Mouse (Mus musculus) yolk sac, embryonic 10.5 days (tissue): ENCODE measurements at regions not wholly inside any gene's neighbourhood (a gene's known extent, or its start where the extent isn't known, plus 50 kb on each side); places are given as distances from the start of the nearest gene placed in this dataset.
"Not testable (repeated sequence)": the region's sequence is repeated elsewhere in the genome, so short reads cannot be mapped to it uniquely, and the experiment has no call there.

ENCODE experiments used
- DNase-seq: peaks from one replicate; pipeline ENCODE4 v3.0.0-alpha.2; 2017; ENCODE audit warnings: low spot score

DNA sequence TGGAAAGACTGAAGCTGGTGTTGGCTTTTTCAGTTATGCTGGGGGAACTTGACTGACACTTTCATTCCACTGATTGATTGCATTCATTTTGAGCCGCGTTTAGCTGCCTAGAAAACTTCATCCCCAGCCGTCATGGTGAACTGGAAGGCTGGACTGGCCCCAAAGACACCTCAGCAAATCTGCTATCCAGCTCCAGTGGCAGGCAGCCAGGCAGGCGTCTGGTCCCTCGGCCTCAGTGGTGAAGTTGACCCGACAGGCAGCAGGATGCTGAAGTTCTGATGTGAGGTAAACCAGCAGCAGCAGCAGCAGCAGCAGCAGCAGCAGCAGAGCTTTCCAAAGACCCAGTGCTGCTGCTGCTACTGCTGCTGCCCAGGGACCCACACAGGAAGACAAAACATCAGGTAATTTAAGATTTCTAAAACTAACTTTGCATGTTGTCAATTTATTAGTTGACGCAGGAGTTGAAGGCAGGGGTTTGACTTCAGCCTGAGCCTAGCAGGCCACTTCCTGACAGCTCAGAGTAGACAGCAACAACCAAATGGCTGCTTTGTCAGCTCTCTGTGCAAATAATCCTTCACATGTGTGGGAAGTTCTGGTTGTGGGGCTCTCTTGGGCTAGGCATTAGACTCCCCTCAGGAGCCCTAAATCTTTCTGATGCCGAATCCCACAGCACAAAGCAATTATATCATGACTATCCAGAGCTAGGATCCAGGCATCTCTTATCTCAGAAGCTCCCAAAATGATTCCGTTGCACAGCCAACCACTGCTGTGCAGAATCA, 200.4 kb upstream of the Nhs start:
- no peak for DNase-seq

DNA sequence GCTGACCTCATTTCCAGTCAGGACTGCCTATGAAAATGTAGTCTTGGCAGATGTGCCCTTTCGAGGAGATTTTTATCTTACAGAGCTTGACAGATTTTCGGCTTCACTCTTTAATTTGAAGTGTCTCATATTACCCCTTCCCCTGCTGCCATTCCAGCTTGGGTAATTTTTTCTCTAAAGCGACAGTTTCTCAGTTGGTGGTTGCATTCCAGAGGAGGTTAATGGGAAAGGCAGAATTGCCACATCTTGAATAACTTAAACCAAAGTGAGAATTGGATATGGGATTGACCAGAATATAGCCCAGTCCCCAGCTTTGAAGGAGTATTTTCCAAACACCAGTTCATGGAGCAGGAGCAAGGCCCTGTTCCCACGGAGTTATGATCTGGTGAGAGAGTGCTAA, 188.8 kb upstream of the Nhs start:
- DNase-seq: no peak

GRCm38 (mm10) chrX:162347886-162348285, 188.4 kb upstream of the Nhs start:
- DNase-seq: no peak

GRCm38 (mm10) chrX:162345497-162346143, 186.1 kb upstream of the Nhs start:
- DNase-seq: no peak

GRCm38 (mm10) chrX:162332121-162332520, 172.6 kb upstream of the Nhs start:
- no peak for DNase-seq

DNA sequence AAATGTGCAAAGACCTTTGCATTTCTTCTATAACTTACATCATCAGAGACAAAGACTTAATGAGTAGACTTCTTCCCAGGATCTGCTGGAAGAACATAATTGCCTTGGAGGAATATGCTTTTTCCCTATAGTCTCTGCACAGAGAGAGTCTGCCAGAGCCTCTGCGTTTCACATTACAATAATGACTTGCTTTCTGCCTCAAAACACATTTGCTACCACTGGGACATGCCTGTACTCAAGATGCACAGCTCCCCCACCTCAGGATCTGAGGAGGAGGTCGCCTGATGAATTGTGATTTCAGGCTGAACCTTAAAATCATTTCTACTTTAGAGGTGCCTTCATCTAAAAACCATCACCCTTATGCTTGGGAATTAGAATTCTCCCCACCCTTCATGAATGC, 148.1 kb upstream of the Nhs start:
- no peak for DNase-seq

- no peak for DNase-seq
These were observed 144.6 kb upstream of the Nhs start for GRCm38 (mm10) chrX:162304145-162304544.

GRCm38 (mm10) chrX:162302788-162303187, 143.3 kb upstream of the Nhs start:
- no peak for DNase-seq

- no peak for DNase-seq
These were observed 131.7 kb upstream of the Nhs start for GRCm38 (mm10) chrX:162291234-162291633.

GRCm38 (mm10) chrX:162286155-162286554, 126.6 kb upstream of the Nhs start:
- DNase-seq: not testable (repeated sequence)

DNA sequence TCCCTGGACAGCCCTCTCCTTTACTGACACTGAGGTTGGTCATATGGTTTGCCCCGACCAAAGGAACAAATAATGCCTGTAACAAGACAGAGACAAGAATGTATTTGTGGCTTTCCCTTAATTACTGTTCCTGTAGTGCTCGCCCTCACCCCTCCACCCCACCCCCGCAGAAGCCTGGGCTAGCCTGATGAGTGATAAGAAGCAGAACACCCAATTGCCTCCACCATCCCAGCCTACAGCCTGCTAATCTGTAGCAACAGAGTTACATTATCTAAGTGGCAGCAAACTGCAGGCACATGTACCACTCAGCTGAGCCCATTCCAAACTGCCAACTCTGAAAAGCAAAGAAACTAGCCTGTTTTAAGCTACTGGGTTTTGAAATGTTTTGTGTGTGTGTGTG, 124.7 kb upstream of the Nhs start:
- DNase-seq: no peak

GRCm38 (mm10) chrX:162282690-162283089, 123.2 kb upstream of the Nhs start:
- no peak for DNase-seq

DNA sequence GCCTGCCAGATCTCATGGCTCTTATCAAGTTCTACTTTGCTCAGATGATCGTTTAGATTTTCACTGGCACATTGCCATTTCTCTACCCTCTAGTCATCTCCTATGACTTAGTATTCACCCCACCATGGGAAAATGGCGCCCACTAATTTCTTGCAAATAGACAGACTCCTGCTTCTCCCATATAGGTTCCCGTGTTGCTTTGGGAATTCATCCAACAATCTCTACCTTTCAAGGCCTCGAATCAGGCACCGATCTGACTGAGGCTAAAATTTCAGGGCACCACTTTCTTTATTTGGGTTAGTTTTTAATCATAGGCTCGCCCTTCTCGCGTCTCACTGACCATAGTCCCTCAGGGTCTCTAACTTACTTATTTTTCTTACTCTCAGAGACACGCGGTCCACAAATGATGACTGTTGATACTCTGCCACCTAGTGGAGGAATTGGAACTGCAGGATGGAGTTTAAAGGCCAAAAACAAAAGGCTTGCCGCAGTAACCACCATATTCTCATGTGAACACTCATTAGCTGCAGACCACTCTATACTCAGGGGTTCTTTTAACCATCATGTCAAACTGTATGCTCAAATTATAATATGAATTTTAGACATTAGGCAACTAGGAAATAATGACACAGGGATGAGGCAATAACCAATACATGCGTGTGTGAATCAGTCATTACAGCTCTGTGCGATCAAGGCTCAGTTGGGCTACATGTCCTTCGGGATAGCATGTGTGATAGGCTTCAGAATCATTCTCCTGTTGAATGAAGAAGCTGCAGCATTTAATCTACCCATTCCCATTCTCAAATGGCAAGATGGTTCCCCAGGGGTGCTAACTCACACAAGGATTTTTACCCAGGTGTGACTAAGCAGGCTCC, 119.5 kb upstream of the Nhs start:
- DNase-seq: peak; percentile 26

DNA sequence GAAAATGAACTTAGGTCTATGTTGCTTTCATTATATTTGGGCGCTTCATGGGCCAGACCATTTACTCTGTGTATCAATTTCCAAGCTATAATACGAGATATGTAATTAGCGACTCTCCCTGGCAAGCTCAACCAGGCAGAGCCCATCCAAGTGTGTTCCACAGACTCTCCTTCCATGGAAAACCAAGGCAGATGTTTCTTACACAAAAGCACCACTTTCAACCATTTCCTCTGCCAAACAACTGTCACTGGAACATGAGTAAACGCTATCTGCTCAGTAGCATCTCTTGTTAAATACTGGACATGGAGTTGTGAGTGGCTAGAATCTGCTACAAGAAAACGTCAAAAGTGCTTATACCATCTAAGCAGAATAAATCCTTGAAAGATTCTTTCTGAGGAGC, 115.1 kb upstream of the Nhs start:
- DNase-seq: no peak

GRCm38 (mm10) chrX:162271189-162271588, 111.7 kb upstream of the Nhs start:
- DNase-seq: no peak

DNA sequence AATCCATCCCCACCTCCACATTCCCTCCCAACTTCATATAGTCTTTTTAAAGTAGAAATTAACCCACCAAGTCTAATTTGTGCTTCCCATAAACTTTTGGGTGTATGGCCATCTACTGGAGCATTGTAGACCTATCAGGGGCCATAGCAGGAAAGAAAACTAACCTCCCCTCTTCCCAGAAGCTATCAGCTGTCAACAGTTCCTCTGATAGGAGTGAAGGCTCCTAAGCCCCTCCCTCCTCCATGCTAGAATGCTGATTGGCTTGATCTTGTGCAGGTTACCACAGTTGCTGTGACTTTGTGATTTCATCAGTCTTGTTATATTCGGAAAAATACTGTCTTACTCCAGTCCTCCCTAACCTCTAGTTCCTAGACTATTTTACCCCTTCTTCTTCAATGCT, 109.4 kb upstream of the Nhs start:
- DNase-seq: no peak

- DNase-seq: no peak
These were observed 108.6 kb upstream of the Nhs start for GRCm38 (mm10) chrX:162268112-162268511.

GRCm38 (mm10) chrX:162267679-162268078, 108.1 kb upstream of the Nhs start:
- DNase-seq: no peak

GRCm38 (mm10) chrX:162266769-162267168, 107.2 kb upstream of the Nhs start:
- DNase-seq: no peak

DNA sequence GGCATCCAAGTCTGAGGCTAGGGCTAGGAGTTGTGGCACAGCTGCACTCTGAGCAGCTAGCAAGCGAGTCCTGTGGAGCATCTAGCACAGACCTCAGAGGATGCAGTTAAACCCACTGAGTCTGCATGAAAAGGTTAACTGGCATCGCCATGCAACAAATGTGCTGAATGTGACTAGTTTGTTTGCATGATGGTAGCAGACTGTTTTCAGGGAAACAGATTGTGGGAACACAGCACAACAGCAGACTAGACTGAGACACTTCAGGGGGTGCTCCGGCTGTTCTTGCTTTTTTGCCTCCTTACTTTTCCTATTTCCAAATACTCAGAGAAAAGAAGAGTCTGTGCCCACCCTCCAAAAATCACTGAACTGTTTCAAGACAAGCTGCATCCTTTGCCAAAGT, 97.9 kb upstream of the Nhs start:
- DNase-seq: no peak

DNA sequence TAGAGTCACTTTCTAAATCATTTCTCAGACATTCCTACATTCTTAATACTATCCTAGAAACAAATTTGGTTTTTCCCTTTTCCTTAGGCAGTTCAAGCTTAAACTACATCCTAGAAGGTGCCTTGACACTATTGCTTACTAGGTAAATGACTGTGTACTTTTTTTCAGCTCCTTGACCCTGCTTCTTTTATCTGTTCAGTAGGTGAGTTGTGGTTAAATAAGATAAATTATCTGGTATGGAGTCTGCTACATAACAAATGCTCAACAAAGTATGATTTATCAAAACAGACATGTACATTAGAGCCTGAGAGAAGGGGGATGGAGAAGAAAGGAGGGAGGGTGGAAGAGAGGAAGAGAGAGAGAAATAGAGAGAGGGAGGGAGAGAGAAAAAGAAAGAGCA, 96.3 kb upstream of the Nhs start:
- DNase-seq: no peak

GRCm38 (mm10) chrX:162241291-162241690, 81.8 kb upstream of the Nhs start:
- DNase-seq: no peak

- no peak for DNase-seq
These were observed 76.0 kb upstream of the Nhs start for GRCm38 (mm10) chrX:162235552-162235951.
